Mouse (Mus musculus) bone marrow, adult 2 months (tissue): ENCODE measurements around the gene Dpp7.
A peak's percentile ranks its signal among the peaks of the same experiment; 100 is the strongest.

ENCODE experiments used
- CTCF ChIP-seq: fragments of 200-500 bp; IDR thresholded peaks from 2 replicates; pipeline ENCODE4 v1.5.1; 2011; ENCODE audit warnings: low read length, control low read depth; ENCODE audit not compliant: control insufficient read depth, insufficient read depth
- POLR2A ChIP-seq: fragments of 200-500 bp; IDR thresholded peaks from 2 replicates; pipeline ENCODE4 v1.6.1; 2011; ENCODE audit warnings: low read depth, mild to moderate bottlenecking, control low read depth, low read length, borderline replicate concordance; ENCODE audit not compliant: control insufficient read depth

GRCm38 (mm10) chr2:25304657-25305541 lies 51.3 kb downstream of the Dpp7 start:
- TF ChIP-seq CTCF: no peak
- 0 out of 2 replicates have a peak, but pooled peaks have one; percentile 12 for TF ChIP-seq POLR2A
